Mouse (Mus musculus) hindbrain, embryonic 16.5 days (tissue): ENCODE data around the gene Nags. TPM values are rescaled to one million over a fixed set of nuclear protein-coding genes. Genes with fewer than 3 reads are reported as not detected.
A peak's percentile ranks its signal among the peaks of the same experiment; 100 is the strongest.

Experiments
- ATAC-seq: fragments of 200-750 bp; cut with Nextera tagmentation; 2 replicates; pipeline ENCODE4 v1.8.0; 2017; ENCODE audit warnings: moderate TSS enrichment, moderate library complexity
- H3K27ac ChIP-seq: fragments of 300-500 bp; sonication (generic); 2 replicates; pipeline ENCODE4 v1.5.1; 2014; ENCODE audit warnings: low read depth, mild to moderate bottlenecking, control low read depth, low read length, moderate library complexity
- H3K27me3 ChIP-seq: fragments of 300-500 bp; sonication (generic); replicated peaks from 2 replicates; pipeline ENCODE4 v1.6.1; 2014; ENCODE audit warnings: low read length; ENCODE audit not compliant: control insufficient read depth, insufficient read depth
- H3K36me3 ChIP-seq: fragments of 300-500 bp; sonication (generic); 2 replicates; pipeline ENCODE4 v1.6.1; 2014; ENCODE audit warnings: mild to moderate bottlenecking, low read length, moderate library complexity, mixed read lengths; ENCODE audit not compliant: control insufficient read depth, insufficient read depth
- H3K4me1 ChIP-seq: fragments of 300-500 bp; sonication (generic); 2 replicates; pipeline ENCODE4 v1.6.1; 2014; ENCODE audit warnings: low read depth, low read length; ENCODE audit not compliant: control insufficient read depth, insufficient read depth
- H3K4me2 ChIP-seq: fragments of 300-500 bp; sonication (generic); 2 replicates; pipeline ENCODE4 v1.6.1; 2014; ENCODE audit warnings: mild to moderate bottlenecking, low read length, control low read depth, moderate library complexity
- H3K4me3 ChIP-seq: fragments of 300-500 bp; sonication (generic); 2 replicates; pipeline ENCODE4 v1.5.1; 2014; ENCODE audit warnings: mild to moderate bottlenecking, low read length, control low read depth, moderate library complexity
- H3K9ac ChIP-seq: fragments of 300-500 bp; sonication (generic); 2 replicates; pipeline ENCODE4 v1.6.1; 2014; ENCODE audit warnings: low read depth, mild to moderate bottlenecking, control low read depth, low read length, moderate library complexity
- H3K9me3 ChIP-seq: fragments of 300-500 bp; sonication (generic); 2 replicates; pipeline ENCODE4 v1.6.1; 2014; ENCODE audit warnings: mild to moderate bottlenecking, low read length, moderate library complexity; ENCODE audit not compliant: control insufficient read depth
- WGBS: fragments of 180-500 bp; shearing (Covaris S2); extraction: QIAGEN DNeasy Blood & Tissue Kit; methylation state at CpG from one replicate; pipeline ENCODE4 v1.1.7; 2014; 5-methylcytosine and 5-hydroxymethylcytosine counted together
- polyA plus RNA-seq: library from polyadenylated mRNA; unstranded; fragments of >200 nt; fragmentation: Nextera tagmentation; extraction: Ambion mirVana; gene quantifications from 2 replicates; pipeline ENCODE4 v1.2.1, GENCODE M21; 2015

Nags gene
- polyA plus RNA-seq, 1 experiment from 2014 or later, result not detected

- no peak overlapping the region for H3K27ac ChIP-seq
- H3K4me1 ChIP-seq, result no peaks in the 10 kb centered on the region
- no peak overlapping the region for H3K9ac ChIP-seq
- peaks cover 3% of the 10 kb centered on the region; the same call in 1 of the 2 replicates for H3K27me3 ChIP-seq
- H3K4me3 ChIP-seq, result no peak overlapping the region
- H3K36me3 ChIP-seq, result no peaks in the 10 kb centered on the region
- H3K9me3 ChIP-seq, result no peaks in the 10 kb centered on the region
- no peak overlapping the region for H3K4me2 ChIP-seq
- 84% methylated on average over 8 of the region's 8 CpGs for WGBS
- ATAC-seq, result no peak
Observed at GRCm38 (mm10) chr11:102116241-102116640, 29.1 kb upstream of the Nags start.

- ATAC-seq, result no peak
- WGBS, result 87% methylated on average over 6 of the region's 6 CpGs
- H3K36me3 ChIP-seq, result no peaks in the 10 kb centered on the region
- no peak overlapping the region for H3K9ac ChIP-seq
- H3K9me3 ChIP-seq, result no peaks in the 10 kb centered on the region
- H3K4me1 ChIP-seq, result no peaks in the 10 kb centered on the region
- no peak overlapping the region for H3K4me3 ChIP-seq
- H3K27ac ChIP-seq, result no peak overlapping the region
- peaks cover 3% of the 10 kb centered on the region; the same call in 1 of the 2 replicates for H3K27me3 ChIP-seq
- no peak overlapping the region for H3K4me2 ChIP-seq
Observed at GRCm38 (mm10) chr11:102117386-102117785, 27.9 kb upstream of the Nags start.

GRCm38 (mm10) chr11:102134516-102134915, 10.8 kb upstream of the Nags start:
- Histone ChIP-seq H3K4me1 (0 out of 2 replicates have a peak, but pooled peaks cover 3% of the 10 kb centered on the region), H3K27ac (no peak overlapping the region), H3K4me3 (no peak overlapping the region), H3K27me3 (peaks cover 7% of the 10 kb centered on the region; the same call in 1 of the 2 replicates), H3K9me3 (no peaks in the 10 kb centered on the region), H3K36me3 (no peaks in the 10 kb centered on the region), H3K9ac (no peak overlapping the region), H3K4me2 (no peak overlapping the region)
- no peak for ATAC-seq
- WGBS, result 8% methylated on average over 4 of the region's 4 CpGs

- H3K36me3 ChIP-seq, result no peaks in the 10 kb centered on the region
- peak; percentile 42; the same call in 1 of the 2 replicates for ATAC-seq
- peak overlapping the region; percentile 67 for H3K4me2 ChIP-seq
- 0 out of 2 replicates have a peak, but pooled peaks cover 3% of the 10 kb centered on the region for H3K4me1 ChIP-seq
- H3K4me3 ChIP-seq, result peak overlapping the region; percentile 27
- 42% methylated on average over 13 of the region's 13 CpGs for WGBS
- peak overlapping the region; percentile 46 for H3K9ac ChIP-seq
- H3K9me3 ChIP-seq, result no peaks in the 10 kb centered on the region
- no peak overlapping the region for H3K27ac ChIP-seq
- peaks cover 7% of the 10 kb centered on the region; the same call in 1 of the 2 replicates for H3K27me3 ChIP-seq
Observed at GRCm38 (mm10) chr11:102137625-102138446, 7.5 kb upstream of the Nags start.

GRCm38 (mm10) chr11:102138447-102138740, 6.9 kb upstream of the Nags start:
- H3K36me3 ChIP-seq, result no peaks in the 10 kb centered on the region
- H3K27me3 ChIP-seq, result peaks cover 9% of the 10 kb centered on the region; the same call in 1 of the 2 replicates
- H3K4me2 ChIP-seq, result peak overlapping the region; percentile 67
- peak overlapping the region; percentile 46 for H3K9ac ChIP-seq
- 0% methylated on average over 18 of the region's 18 CpGs for WGBS
- H3K4me3 ChIP-seq, result peak overlapping the region; percentile 27
- no peak overlapping the region for H3K27ac ChIP-seq
- 0 out of 2 replicates have a peak, but pooled peaks cover 3% of the 10 kb centered on the region for H3K4me1 ChIP-seq
- no peaks in the 10 kb centered on the region for H3K9me3 ChIP-seq
- peak; percentile 34; the same call in 1 of the 2 replicates for ATAC-seq

DNA sequence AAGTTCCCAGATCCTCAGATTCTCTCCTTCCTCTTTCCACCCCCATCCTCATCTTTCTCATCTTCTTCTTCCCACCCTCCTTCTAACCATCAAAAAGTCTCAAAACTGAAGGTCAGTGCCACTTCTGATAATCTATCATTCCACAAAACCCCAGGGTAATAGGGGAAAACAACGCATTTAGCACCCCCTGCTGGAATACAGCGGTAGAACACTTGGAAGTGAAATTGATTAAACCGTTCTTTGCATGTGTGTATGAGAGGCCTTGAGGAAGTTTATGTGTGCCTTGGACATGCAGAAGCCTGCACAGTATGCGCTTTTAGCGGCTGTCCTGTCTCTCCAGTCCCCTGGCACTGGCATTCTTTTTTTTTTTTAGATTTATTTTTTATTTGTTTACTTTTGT, 4.8 kb upstream of the Nags start:
- Histone ChIP-seq H3K4me1 (peaks cover 5% of the 10 kb centered on the region), H3K4me3 (no peak overlapping the region), H3K27me3 (peaks cover 21% of the 10 kb centered on the region), H3K4me2 (no peak overlapping the region), H3K27ac (no peak overlapping the region), H3K9ac (no peak overlapping the region), H3K36me3 (no peaks in the 10 kb centered on the region), H3K9me3 (no peaks in the 10 kb centered on the region)
- ATAC-seq, result no peak
- under 1% methylated on average over 5 of the region's 5 CpGs for WGBS

GRCm38 (mm10) chr11:102142355-102142754, 3.0 kb upstream of the Nags start:
- Histone ChIP-seq H3K4me2 (no peak overlapping the region), H3K4me3 (no peak overlapping the region), H3K27me3 (peaks cover 36% of the 10 kb centered on the region), H3K27ac (no peak overlapping the region), H3K4me1 (peaks cover 11% of the 10 kb centered on the region), H3K36me3 (no peaks in the 10 kb centered on the region), H3K9me3 (no peaks in the 10 kb centered on the region), H3K9ac (no peak overlapping the region)
- no peak for ATAC-seq
- 59% methylated on average over 7 of the region's 7 CpGs for WGBS

- no peak for ATAC-seq
- no peaks in the 10 kb centered on the region for H3K36me3 ChIP-seq
- no peaks in the 10 kb centered on the region for H3K9me3 ChIP-seq
- peaks cover 56% of the 10 kb centered on the region for H3K27me3 ChIP-seq
- 25% methylated on average over 13 of the region's 13 CpGs for WGBS
- H3K4me3 ChIP-seq, result no peak overlapping the region
- H3K9ac ChIP-seq, result no peak overlapping the region
- H3K4me2 ChIP-seq, result peak overlapping the region; percentile 31
- H3K27ac ChIP-seq, result no peak overlapping the region
- H3K4me1 ChIP-seq, result peaks cover 8% of the 10 kb centered on the region
Observed at GRCm38 (mm10) chr11:102144957-102145470, 299 bp upstream of the Nags start.

DNA sequence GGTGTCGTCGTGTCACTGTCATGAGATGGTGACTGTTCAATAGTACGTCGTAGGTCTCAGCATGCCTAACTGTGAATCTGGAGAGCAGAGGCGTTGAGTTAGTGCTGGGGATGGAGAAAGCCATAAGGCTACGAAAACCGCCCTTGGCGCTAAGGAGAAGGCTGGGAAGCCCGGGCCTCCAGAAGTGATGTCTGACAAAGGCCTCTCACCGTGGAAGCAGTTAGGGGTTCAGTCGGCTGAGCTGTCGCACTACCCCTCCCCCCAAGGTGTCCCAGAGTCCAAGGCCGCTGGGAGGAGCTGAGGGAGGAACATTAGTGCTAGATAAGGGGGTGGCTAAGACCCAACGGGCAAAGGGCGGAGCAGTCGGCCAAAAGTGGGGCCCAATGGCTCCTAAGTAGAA, 692 bp downstream of the Nags start:
- Histone ChIP-seq H3K27ac (no peak overlapping the region), H3K4me3 (peak overlapping the region; percentile 15; the same call in 1 of the 2 replicates), H3K4me2 (no peak overlapping the region), H3K36me3 (no peaks in the 10 kb centered on the region), H3K9me3 (no peaks in the 10 kb centered on the region), H3K27me3 (peaks cover 56% of the 10 kb centered on the region), H3K9ac (no peak overlapping the region), H3K4me1 (peaks cover 8% of the 10 kb centered on the region)
- WGBS, result 7% methylated on average over 16 of the region's 16 CpGs
- ATAC-seq, result no peak
